Mouse (Mus musculus) cortical plate, adult 2 months (tissue): Measurements from ENCODE around the gene Mtm1.

Source experiments
- CTCF ChIP-seq: fragments of 200-500 bp; IDR thresholded peaks from 2 replicates; pipeline ENCODE4 v1.5.1; 2011; ENCODE audit warnings: mild to moderate bottlenecking, control low read depth, low read length; ENCODE audit not compliant: insufficient read depth; ENCODE audit errors: extremely low read depth
- POLR2A ChIP-seq: fragments of 200-500 bp; IDR thresholded peaks from 2 replicates; pipeline ENCODE4 v1.6.1; 2011; ENCODE audit warnings: mild to moderate bottlenecking, low read length, control low read depth; ENCODE audit not compliant: insufficient read depth; ENCODE audit errors: extremely low read depth

DNA sequence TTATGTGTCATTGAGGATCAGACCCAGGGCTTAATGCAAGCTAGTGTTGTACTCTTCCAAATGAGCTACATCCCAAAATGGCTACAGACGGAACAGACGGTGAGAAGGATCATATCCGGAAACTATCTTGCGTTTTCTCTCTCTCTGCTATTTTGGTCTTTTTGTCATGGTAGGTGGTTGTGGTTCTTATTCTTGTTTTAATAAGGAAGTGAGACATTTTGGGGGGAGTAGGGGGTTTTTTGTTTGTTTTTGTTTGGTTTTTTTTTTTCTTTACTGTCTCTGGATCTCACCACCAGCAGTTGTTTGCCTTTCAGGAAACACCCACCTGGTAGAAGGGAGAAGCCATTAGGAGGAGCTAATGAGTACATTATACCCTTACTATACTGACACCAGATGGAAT, 50.3 kb downstream of the Mtm1 start:
- TF ChIP-seq POLR2A (no peak), CTCF (no peak)
